Mouse (Mus musculus) effector memory CD4-positive, alpha-beta T cell, adult 7 months (primary cell): ENCODE measurements around the gene Gabrg2. TPM values are rescaled to one million over a fixed set of nuclear protein-coding genes. Genes with fewer than 3 reads are reported as not detected.

Experiments
- polyA plus RNA-seq: library from polyadenylated mRNA; unstranded; fragments of 100-300 nt; shearing (Covaris generic); gene quantifications from one replicate; pipeline ENCODE4 v1.2.1, GENCODE M21; 2017

Gabrg2 gene
- polyA plus RNA-seq = 1.1 TPM

GRCm38 (mm10) chr11:42000190-42001098, at the start of gene Gabrg2:
Gene Gabrg2, minus strand, starts transcription at chr11:42000857.

Other genes starting within 250 kb of the Gabrg2 start
- gene Gabra1, start 182.1 kb upstream of the Gabrg2 start, polyA plus RNA-seq = not detected